Mouse (Mus musculus): ENCODE results near the gene Rftn1.
A peak's percentile ranks its signal among the peaks of the same experiment; 100 is the strongest.

Rftn1 gene

DNA sequence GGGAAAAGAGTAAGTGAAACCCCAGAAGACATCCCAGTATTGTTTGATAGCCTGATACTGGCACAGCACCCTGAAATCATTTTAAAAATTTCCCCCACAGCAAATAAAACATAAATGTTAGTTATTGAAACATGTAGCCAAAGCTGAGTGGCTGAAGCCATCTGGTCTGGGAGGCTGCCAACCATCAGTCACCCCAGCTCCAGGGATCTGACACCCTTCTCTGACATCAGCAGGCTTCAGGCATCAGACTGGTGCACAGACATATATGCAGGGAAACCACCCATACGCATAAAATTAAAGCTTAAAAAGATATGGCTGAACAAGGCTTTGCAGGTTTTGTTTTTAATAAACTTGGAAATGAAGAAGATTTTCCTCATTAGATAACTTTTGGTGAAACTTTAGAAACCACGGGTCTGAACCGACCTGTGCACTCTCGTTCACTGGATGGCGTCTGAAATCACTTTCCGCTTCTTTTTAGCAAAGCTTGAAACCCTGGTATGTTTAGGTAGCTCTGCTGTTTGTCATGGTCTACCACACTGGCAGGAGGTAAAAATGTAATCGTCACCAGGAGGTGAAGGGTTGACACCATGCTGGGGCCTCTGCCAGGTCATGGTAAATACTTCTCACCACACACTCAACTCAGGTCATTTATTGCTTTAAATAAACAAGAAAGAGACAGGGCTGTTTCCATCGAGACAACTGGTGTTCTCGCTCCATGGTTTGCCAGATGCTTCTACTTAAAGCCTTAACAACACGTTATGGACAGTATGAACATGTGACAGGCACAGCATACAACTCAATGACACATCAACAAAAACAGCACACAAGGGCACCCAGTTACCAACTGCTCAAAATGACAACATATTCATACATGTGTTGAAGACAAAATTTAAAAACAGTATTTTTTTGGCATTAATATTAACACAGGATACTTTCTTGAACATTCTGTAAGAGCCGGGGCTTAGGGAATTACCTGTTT is 197.6 kb downstream of the Rftn1 start:
- H3K27me3 ChIP-seq (ENCODE audit: control insufficient read depth, insufficient read depth, low read length, poor library complexity, severe bottlenecking) = no peaks in the 10 kb centered on the region
- peak; percentile 37 for DNase-seq (ENCODE audit: low read depth, low spot score)
- H3K36me3 ChIP-seq (ENCODE audit: control insufficient read depth, insufficient read depth, low read length, poor library complexity, severe bottlenecking) = peaks cover 6% of the 10 kb centered on the region; the same call in 1 of the 2 replicates

- Histone ChIP-seq H3K27me3 (ENCODE audit: control insufficient read depth, insufficient read depth, low read length, poor library complexity, severe bottlenecking) (no peaks in the 10 kb centered on the region), H3K36me3 (ENCODE audit: control insufficient read depth, insufficient read depth, low read length, poor library complexity, severe bottlenecking) (peaks cover 8% of the 10 kb centered on the region)
- DNase-seq (ENCODE audit: low read depth, low spot score) = no peak
Measured at GRCm38 (mm10) chr17:49989583-49989982, 200.9 kb downstream of the Rftn1 start.

GRCm38 (mm10) chr17:49987095-49987494 is 203.4 kb downstream of the Rftn1 start:
- DNase-seq (ENCODE audit: low read depth, low spot score) = no peak
- Histone ChIP-seq H3K36me3 (ENCODE audit: control insufficient read depth, insufficient read depth, low read length, poor library complexity, severe bottlenecking) (peaks cover 8% of the 10 kb centered on the region), H3K27me3 (ENCODE audit: control insufficient read depth, insufficient read depth, low read length, poor library complexity, severe bottlenecking) (no peaks in the 10 kb centered on the region)

GRCm38 (mm10) chr17:49983478-49983877 is 207.0 kb downstream of the Rftn1 start:
- H3K27me3 ChIP-seq (ENCODE audit: control insufficient read depth, insufficient read depth, low read length, poor library complexity, severe bottlenecking) = no peaks in the 10 kb centered on the region
- peaks cover 8% of the 10 kb centered on the region for H3K36me3 ChIP-seq (ENCODE audit: control insufficient read depth, insufficient read depth, low read length, poor library complexity, severe bottlenecking)
- DNase-seq (ENCODE audit: low read depth, low spot score) = no peak

DNA sequence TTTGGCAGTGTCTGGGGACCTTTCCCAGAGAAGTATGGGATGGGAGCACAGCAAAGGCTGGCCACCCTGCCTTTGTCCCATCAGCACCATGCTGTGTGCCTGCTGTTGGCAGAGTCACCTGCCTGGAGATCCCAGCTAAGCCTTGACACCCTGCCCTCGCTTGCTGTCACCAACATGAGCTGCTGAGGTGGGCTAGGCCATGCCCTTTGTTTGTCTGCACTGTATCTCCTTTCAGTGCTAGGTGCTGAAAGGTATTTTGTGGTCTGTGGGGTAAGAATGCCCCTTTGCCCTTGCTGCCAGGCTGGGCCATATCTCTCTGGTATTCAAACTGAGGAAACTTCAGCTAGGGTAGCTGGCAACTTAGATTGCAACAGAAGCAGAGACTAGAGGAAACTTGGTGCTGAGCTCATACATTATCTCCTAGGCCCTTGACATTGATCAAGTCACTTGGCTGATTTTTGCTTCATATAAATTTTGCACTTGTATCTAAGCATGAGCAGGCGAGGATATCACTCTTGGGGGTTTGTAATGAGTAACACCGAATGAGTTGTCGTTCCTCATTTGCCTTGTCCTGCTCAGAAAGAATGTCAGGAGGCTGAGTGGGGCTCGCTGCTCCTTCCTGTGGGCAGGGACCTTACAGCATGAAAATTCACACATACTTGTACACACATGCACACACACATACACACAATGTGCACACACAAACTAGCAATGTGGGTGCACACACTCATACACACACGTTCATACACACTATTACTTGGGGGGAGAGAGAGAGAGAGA is 207.7 kb downstream of the Rftn1 start:
- H3K27me3 ChIP-seq (ENCODE audit: control insufficient read depth, insufficient read depth, low read length, poor library complexity, severe bottlenecking) = no peaks in the 10 kb centered on the region
- no peak for DNase-seq (ENCODE audit: low read depth, low spot score)
- H3K36me3 ChIP-seq (ENCODE audit: control insufficient read depth, insufficient read depth, low read length, poor library complexity, severe bottlenecking) = peaks cover 8% of the 10 kb centered on the region

DNA sequence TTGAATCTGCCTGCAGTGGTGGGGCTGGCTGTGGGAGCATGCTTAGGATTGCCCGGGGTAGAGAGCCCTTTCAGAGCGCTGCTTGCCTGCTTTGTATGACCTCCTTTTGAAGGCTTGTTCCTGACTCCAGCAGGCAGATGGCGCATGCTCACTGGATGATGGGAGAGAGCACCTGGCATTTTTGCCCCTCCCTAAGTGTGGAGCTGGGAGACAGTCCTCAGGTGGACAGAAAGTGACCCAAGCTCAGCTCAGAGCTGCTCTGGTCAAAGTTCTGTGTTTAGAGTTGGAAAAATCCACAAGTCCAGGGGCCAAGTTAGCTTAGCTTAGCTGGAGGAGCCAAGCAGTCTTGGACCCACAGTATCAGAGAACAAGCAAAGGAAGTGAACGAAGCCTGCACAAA is 208.9 kb downstream of the Rftn1 start:
- Histone ChIP-seq H3K27me3 (ENCODE audit: control insufficient read depth, insufficient read depth, low read length, poor library complexity, severe bottlenecking) (no peaks in the 10 kb centered on the region), H3K36me3 (ENCODE audit: control insufficient read depth, insufficient read depth, low read length, poor library complexity, severe bottlenecking) (peaks cover 1% of the 10 kb centered on the region; the same call in 1 of the 2 replicates)
- DNase-seq (ENCODE audit: low read depth, low spot score) = no peak

DNA sequence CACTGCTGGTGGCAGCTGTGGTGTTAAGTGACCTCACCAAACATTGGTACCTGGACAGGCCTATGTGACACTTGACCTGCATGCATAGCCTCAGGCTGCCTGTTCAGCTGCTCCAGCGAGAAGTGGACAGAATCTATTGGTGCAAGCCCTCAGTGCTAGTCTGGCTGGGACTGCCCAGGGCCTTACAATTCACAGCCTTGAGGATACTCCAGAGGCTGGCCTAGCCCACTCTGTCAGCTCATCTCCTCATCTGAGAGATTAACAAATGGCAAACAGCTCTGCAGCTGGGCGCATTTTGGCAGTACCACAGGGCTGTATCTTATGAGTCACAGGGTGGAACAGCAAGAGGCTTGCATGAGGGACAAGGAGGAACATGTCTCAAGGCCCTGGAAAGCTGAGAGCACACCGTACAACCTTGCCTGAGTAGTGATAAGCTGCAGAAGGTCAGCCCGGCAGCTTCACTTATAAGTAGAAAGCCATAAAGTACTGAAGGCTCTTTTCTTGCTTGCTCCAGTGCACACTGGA is 210.7 kb downstream of the Rftn1 start:
- Histone ChIP-seq H3K27me3 (ENCODE audit: control insufficient read depth, insufficient read depth, low read length, poor library complexity, severe bottlenecking) (no peaks in the 10 kb centered on the region), H3K36me3 (ENCODE audit: control insufficient read depth, insufficient read depth, low read length, poor library complexity, severe bottlenecking) (no peaks in the 10 kb centered on the region)
- no peak for DNase-seq (ENCODE audit: low read depth, low spot score)

GRCm38 (mm10) chr17:49977424-49977790 is 213.1 kb downstream of the Rftn1 start:
- H3K27me3 ChIP-seq (ENCODE audit: control insufficient read depth, insufficient read depth, low read length, poor library complexity, severe bottlenecking) = no peaks in the 10 kb centered on the region
- DNase-seq (ENCODE audit: low read depth, low spot score) = no peak
- no peaks in the 10 kb centered on the region for H3K36me3 ChIP-seq (ENCODE audit: control insufficient read depth, insufficient read depth, low read length, poor library complexity, severe bottlenecking)

DNA sequence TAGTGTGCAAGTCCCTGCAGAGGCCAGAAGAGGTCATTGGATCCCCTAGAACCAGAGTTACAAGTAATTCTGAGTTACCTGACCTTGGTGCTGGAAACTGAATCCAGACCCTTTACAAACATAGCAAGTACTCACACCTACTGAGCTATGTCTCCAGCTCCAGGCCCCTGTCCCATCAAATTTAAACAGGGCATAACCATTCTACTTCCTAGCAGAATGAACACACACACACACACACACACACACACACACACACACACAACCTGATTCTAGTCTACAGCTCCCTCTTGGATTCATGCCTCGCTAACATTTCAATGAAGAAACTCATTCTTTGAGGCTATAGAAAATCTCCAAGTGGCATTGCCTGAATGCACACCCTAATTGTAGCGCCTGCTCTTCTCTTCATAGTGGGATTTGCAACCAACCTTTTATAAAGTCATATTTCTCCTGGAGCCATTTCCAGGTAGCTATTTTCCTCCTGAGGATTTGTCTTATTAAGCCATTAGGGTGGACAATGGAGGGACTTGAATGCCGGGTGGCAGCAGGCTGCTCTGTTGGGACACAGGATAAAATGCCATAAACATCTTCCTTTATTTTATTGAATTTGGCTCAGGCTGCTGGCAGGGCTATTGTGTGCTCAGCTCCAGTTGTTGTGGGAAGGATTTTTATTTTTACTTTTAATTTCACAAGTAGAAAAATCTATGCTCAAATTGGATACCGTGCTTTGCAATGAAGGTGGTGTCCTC is 213.6 kb downstream of the Rftn1 start:
- Histone ChIP-seq H3K36me3 (ENCODE audit: control insufficient read depth, insufficient read depth, low read length, poor library complexity, severe bottlenecking) (no peaks in the 10 kb centered on the region), H3K27me3 (ENCODE audit: control insufficient read depth, insufficient read depth, low read length, poor library complexity, severe bottlenecking) (no peaks in the 10 kb centered on the region)
- no peak for DNase-seq (ENCODE audit: low read depth, low spot score)

DNA sequence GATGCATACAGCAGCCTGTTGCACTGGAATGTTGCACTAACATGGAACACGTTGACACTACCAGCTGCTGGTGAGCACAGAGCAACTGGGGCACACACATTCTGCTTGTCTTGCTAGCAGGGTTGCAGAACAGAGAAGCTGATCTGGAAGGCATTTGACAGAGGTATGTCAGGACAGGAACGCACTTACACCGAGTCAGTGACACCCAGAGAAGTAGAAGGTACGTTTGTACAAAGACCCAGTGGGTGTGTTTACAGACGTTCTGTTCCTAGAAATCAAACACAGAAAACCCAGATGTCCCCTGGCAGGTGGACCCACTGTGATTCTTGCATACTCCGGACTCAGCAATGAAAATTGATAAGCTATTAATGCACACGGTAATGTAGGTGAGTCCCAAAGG is 215.0 kb downstream of the Rftn1 start:
- DNase-seq (ENCODE audit: low read depth, low spot score) = no peak
- H3K27me3 ChIP-seq (ENCODE audit: control insufficient read depth, insufficient read depth, low read length, poor library complexity, severe bottlenecking) = no peaks in the 10 kb centered on the region
- no peaks in the 10 kb centered on the region for H3K36me3 ChIP-seq (ENCODE audit: control insufficient read depth, insufficient read depth, low read length, poor library complexity, severe bottlenecking)

GRCm38 (mm10) chr17:49974996-49975395 is 215.5 kb downstream of the Rftn1 start:
- no peaks in the 10 kb centered on the region for H3K27me3 ChIP-seq (ENCODE audit: control insufficient read depth, insufficient read depth, low read length, poor library complexity, severe bottlenecking)
- no peak for DNase-seq (ENCODE audit: low read depth, low spot score)
- H3K36me3 ChIP-seq (ENCODE audit: control insufficient read depth, insufficient read depth, low read length, poor library complexity, severe bottlenecking) = no peaks in the 10 kb centered on the region

GRCm38 (mm10) chr17:49972164-49972563 is 218.3 kb downstream of the Rftn1 start:
- H3K27me3 ChIP-seq (ENCODE audit: control insufficient read depth, insufficient read depth, low read length, poor library complexity, severe bottlenecking) = no peaks in the 10 kb centered on the region
- DNase-seq (ENCODE audit: low read depth, low spot score) = no peak
- no peaks in the 10 kb centered on the region for H3K36me3 ChIP-seq (ENCODE audit: control insufficient read depth, insufficient read depth, low read length, poor library complexity, severe bottlenecking)

GRCm38 (mm10) chr17:49971057-49971456 is 219.4 kb downstream of the Rftn1 start:
- Histone ChIP-seq H3K36me3 (ENCODE audit: control insufficient read depth, insufficient read depth, low read length, poor library complexity, severe bottlenecking) (no peaks in the 10 kb centered on the region), H3K27me3 (ENCODE audit: control insufficient read depth, insufficient read depth, low read length, poor library complexity, severe bottlenecking) (no peaks in the 10 kb centered on the region)
- peak; percentile 40 for DNase-seq (ENCODE audit: low read depth, low spot score)

GRCm38 (mm10) chr17:49968467-49969207 is 221.8 kb downstream of the Rftn1 start:
- DNase-seq (ENCODE audit: low read depth, low spot score) = peak; percentile 82
- Histone ChIP-seq H3K27me3 (ENCODE audit: control insufficient read depth, insufficient read depth, low read length, poor library complexity, severe bottlenecking) (no peaks in the 10 kb centered on the region), H3K36me3 (ENCODE audit: control insufficient read depth, insufficient read depth, low read length, poor library complexity, severe bottlenecking) (no peaks in the 10 kb centered on the region)
